Comparison of ENCODE assay signal across 13 mouse cellular contexts in the genomic region with DNA sequence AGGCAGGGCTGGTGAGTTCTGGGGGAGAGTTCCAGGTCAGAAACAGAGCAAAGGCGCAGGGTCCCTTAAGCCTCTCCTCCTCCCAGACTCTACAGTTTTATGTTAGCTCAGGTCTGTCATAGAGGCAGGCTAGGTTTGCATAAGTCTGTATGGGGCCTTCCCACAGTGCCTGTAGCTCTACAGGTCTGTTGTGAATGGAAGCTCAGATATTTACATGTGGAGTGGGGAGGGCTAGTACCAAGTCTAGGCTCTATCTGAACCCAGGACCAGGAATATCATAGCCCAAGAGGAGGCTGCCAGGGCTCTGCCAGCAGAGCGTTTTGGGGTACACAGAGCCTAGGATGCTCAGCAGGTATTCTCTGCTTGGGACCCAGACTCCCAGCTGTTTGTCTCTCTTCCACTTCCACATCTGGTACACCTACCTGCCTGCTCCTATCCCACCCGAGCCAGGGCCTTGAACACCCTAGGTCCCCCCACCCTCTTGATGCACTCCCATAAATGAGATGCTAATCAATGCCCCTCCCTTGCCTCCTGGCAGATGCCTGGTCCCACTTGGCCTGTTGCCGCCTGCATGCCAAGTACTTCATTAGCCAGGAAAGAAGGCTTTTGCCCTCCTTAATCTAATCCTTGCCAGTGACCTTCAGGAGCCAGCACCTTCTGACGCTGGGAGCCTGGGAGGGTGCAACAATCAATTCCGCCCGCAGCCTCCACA.
DNase-seq lines count a peak whose midpoint lies in the region; ATAC-seq lines count a peak whose summit lies in the region.
"Had no signal": no experiment of that assay in that cellular context is flagged by ENCODE, and none has a peak within 500 bp of the region (broad histone marks: within the 10 kb centered on the region; RNA-seq: fewer than 3 reads in every experiment).

No protein-coding gene starts in this region.

- DNase-seq in left cerebral cortex, postnatal 4 days, result peak; percentile 76
- no peak for DNase-seq in left cerebral cortex, adult 9 months (ENCODE audit: low spot score in 2 of 2)
- no peak for DNase-seq in forebrain, embryonic 10.5 days (ENCODE audit: extremely low spot score, low spot score)
- no peak for DNase-seq in spleen, adult 18-20 months
- no peak for DNase-seq in thymus, adult 18-20 months
- DNase-seq: adrenal gland, postnatal 36 days; thymus, postnatal 25 days had no signal

- peaks cover 49% of the 10 kb centered on the region for H3K27me3 ChIP-seq in forebrain, embryonic 10.5 days (ENCODE audit: poor library complexity, severe bottlenecking)
- H3K27me3 ChIP-seq in hindbrain, embryonic 15.5 days, result no peaks in the 10 kb centered on the region
- no peaks in the 10 kb centered on the region for H3K27me3 ChIP-seq in neural tube, embryonic 14.5 days (ENCODE audit: control insufficient read depth, insufficient read depth, low read length)
- H3K27me3 ChIP-seq in kidney, embryonic 15.5 days, result no peaks in the 10 kb centered on the region

- peaks cover 40% of the 10 kb centered on the region for H3K4me1 ChIP-seq in forebrain, embryonic 10.5 days
- peaks cover 27% of the 10 kb centered on the region for H3K4me1 ChIP-seq in hindbrain, embryonic 15.5 days (replicated peaks)
- H3K4me1 ChIP-seq in neural tube, embryonic 14.5 days (ENCODE audit: control insufficient read depth, insufficient read depth, low read length), result peaks cover 20% of the 10 kb centered on the region
- peaks cover 18% of the 10 kb centered on the region for H3K4me1 ChIP-seq in kidney, embryonic 15.5 days

- peaks cover 8% of the 10 kb centered on the region; the same call in 1 of the 2 replicates for H3K9me3 ChIP-seq in forebrain, embryonic 10.5 days
- H3K9me3 ChIP-seq in hindbrain, embryonic 15.5 days, result no peaks in the 10 kb centered on the region
- H3K9me3 ChIP-seq in neural tube, embryonic 14.5 days (ENCODE audit: control insufficient read depth, low read length), result no peaks in the 10 kb centered on the region
- H3K9me3 ChIP-seq in kidney, embryonic 15.5 days (replicated peaks), result 0 out of 2 replicates have a peak, but pooled peaks cover 3% of the 10 kb centered on the region

- peak overlapping the region; percentile 36 for H3K27ac ChIP-seq in forebrain, embryonic 10.5 days
- peak overlapping the region; percentile 42; the same call in 1 of the 2 replicates for H3K27ac ChIP-seq in hindbrain, embryonic 15.5 days (replicated peaks)
- 0 out of 2 replicates have a peak overlapping the region, but pooled peaks have one; percentile 10 for H3K27ac ChIP-seq in neural tube, embryonic 14.5 days (ENCODE audit: low read depth, low read length)
- no peak overlapping the region for H3K27ac ChIP-seq in kidney, embryonic 15.5 days
- H3K27ac ChIP-seq: kidney, postnatal 0 days; left cerebral cortex, adult 2 months; liver, embryonic 14.5 days had no signal

- H3K9ac ChIP-seq in hindbrain, embryonic 15.5 days, result no peak overlapping the region
- no peak overlapping the region for H3K9ac ChIP-seq in neural tube, embryonic 14.5 days (replicated peaks; ENCODE audit: low read depth, low read length)
- no peak overlapping the region for H3K9ac ChIP-seq in kidney, embryonic 15.5 days
- H3K9ac ChIP-seq: liver, embryonic 14.5 days had no signal

- intact Hi-C loops in left cerebral cortex, postnatal 4 days (cut with DNase I), result no loop called here

- no peaks in the 10 kb centered on the region for H3K36me3 ChIP-seq in forebrain, embryonic 10.5 days (replicated peaks)
- H3K36me3 ChIP-seq in hindbrain, embryonic 15.5 days, result no peaks in the 10 kb centered on the region
- no peaks in the 10 kb centered on the region for H3K36me3 ChIP-seq in neural tube, embryonic 14.5 days (ENCODE audit: control insufficient read depth, insufficient read depth, low read length)
- H3K36me3 ChIP-seq in kidney, embryonic 15.5 days, result no peaks in the 10 kb centered on the region

- no peak overlapping the region for H3K4me3 ChIP-seq in forebrain, embryonic 10.5 days
- H3K4me3 ChIP-seq in hindbrain, embryonic 15.5 days, result no peak overlapping the region
- no peak overlapping the region for H3K4me3 ChIP-seq in neural tube, embryonic 14.5 days (ENCODE audit: low read depth, low read length)
- no peak overlapping the region for H3K4me3 ChIP-seq in kidney, embryonic 15.5 days (replicated peaks)
- H3K4me3 ChIP-seq: left cerebral cortex, adult 2 months had no signal

- peak; percentile 49; the same call in 1 of the 2 replicates for ATAC-seq in hindbrain, embryonic 15.5 days (ENCODE audit: low FRiP score, low read depth)
- ATAC-seq in neural tube, embryonic 14.5 days (ENCODE audit: low read depth), result peak; percentile 52; the same call in 1 of the 2 replicates
- no peak for ATAC-seq in kidney, embryonic 15.5 days (replicated peaks; ENCODE audit: low FRiP score)

- H3K4me2 ChIP-seq in hindbrain, embryonic 15.5 days, result no peak overlapping the region; the same call in 1 of the 2 replicates
- no peak overlapping the region for H3K4me2 ChIP-seq in neural tube, embryonic 14.5 days (ENCODE audit: low read depth, low read length)
- no peak overlapping the region for H3K4me2 ChIP-seq in kidney, embryonic 15.5 days

- WGBS in forebrain, embryonic 10.5 days, result 57% methylated on average over 7 of the region's 7 CpGs
- 29% methylated on average over 7 of the region's 7 CpGs for WGBS in hindbrain, embryonic 15.5 days
- WGBS in neural tube, embryonic 14.5 days, result 40% methylated on average over 7 of the region's 7 CpGs
- WGBS in kidney, embryonic 15.5 days, result 72% methylated on average over 7 of the region's 7 CpGs
